Mouse (Mus musculus): ENCODE data around the gene Uba5. TPM values are rescaled to one million over a fixed set of nuclear protein-coding genes. Genes with fewer than 3 reads are reported as not detected.
A peak's percentile ranks its signal among the peaks of the same experiment; 100 is the strongest.

The Uba5 gene
- polyA plus RNA-seq, 1 experiment from 2014 or later: 47.4 TPM

DNA sequence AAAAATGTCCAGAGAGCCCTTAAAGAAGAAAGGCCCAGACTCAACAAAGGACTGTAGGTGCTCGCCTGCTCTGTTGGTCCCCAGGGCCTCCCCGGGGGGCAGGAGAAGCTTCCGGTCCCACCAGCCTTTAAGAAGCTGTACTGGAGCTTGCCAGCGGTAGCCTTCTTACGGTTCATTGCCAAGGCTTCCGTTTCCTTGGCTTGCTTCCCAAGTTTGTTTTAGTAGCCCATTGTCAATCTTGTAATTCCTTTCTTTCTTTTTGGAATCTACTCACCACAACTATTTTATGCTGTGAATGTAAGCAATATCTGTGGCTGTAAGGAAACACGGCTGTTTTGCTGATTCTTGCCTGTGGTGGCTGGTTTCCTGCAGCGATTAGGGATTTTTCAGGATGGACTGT, 25.6 kb upstream of the Uba5 start:
- H3K27me3 ChIP-seq (ENCODE audit: insufficient read depth, poor library complexity, severe bottlenecking): no peaks in the 10 kb centered on the region
- 86% methylated on average over 8 of the region's 8 CpGs for WGBS
- DNase-seq (ENCODE audit: low spot score): no peak

DNA sequence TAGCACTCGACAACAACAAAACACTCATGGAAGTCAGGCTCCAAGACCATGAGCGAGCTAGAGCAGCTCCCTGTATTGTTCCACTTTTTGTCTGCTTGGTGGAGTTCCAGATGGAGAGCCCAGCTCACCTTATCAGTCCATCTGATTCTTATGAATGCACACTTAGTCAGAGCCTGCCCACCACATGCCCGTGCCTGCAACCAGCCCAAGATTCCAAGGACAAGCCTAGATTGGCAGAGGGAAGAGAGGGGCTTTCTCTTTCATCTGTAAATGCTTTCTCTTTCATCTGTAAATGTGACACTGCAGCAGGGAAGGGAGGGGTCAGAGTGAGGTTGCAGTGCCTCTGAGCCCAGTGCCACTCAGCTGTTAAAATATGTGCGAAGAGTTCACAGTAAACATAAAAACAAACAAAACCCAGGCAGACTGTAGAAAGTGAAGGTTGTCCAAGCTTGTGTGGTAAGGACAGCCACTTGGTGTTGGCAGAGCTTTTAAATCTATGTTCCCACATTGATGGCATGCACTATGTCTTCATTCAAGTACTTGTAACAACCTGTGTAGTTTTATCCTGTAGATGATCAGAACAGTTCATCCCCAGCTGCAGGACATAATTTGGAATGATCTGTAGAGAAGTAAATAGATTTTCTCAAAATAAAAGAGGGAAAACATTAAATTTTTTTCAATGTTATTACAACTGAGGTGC, 22.9 kb upstream of the Uba5 start:
- H3K4me3 ChIP-seq: no peak overlapping the region
- no peaks in the 10 kb centered on the region for H3K27me3 ChIP-seq (ENCODE audit: insufficient read depth, poor library complexity, severe bottlenecking)
- no peaks in the 10 kb centered on the region for H3K9me3 ChIP-seq
- no peaks in the 10 kb centered on the region for H3K4me1 ChIP-seq (replicated peaks)
- H3K36me3 ChIP-seq: no peaks in the 10 kb centered on the region
- no peak overlapping the region for H3K27ac ChIP-seq
- DNase-seq (ENCODE audit: low spot score): no peak
- WGBS: 65% methylated on average over 4 of the region's 4 CpGs

More for the DNA sequence above, 25.6 kb upstream of the Uba5 start:
- no peaks in the 10 kb centered on the region for H3K36me3 ChIP-seq
- H3K4me1 ChIP-seq (replicated peaks): no peaks in the 10 kb centered on the region
- no peaks in the 10 kb centered on the region for H3K9me3 ChIP-seq
- no peak overlapping the region for H3K4me3 ChIP-seq
- no peak overlapping the region for H3K27ac ChIP-seq

GRCm38 (mm10) chr9:104080038-104080437, 17.1 kb upstream of the Uba5 start:
- Histone ChIP-seq H3K36me3 (no peaks in the 10 kb centered on the region), H3K27me3 (ENCODE audit: insufficient read depth, poor library complexity, severe bottlenecking) (no peaks in the 10 kb centered on the region), H3K27ac (no peak overlapping the region), H3K4me3 (no peak overlapping the region), H3K4me1 (replicated peaks) (no peaks in the 10 kb centered on the region), H3K9me3 (no peaks in the 10 kb centered on the region)
- DNase-seq (ENCODE audit: low spot score): no peak
- WGBS: 78% methylated on average over 3 of the region's 3 CpGs

GRCm38 (mm10) chr9:104079379-104079778, 16.4 kb upstream of the Uba5 start:
- H3K27me3 ChIP-seq (ENCODE audit: insufficient read depth, poor library complexity, severe bottlenecking): no peaks in the 10 kb centered on the region
- H3K4me1 ChIP-seq (replicated peaks): no peaks in the 10 kb centered on the region
- no peaks in the 10 kb centered on the region for H3K9me3 ChIP-seq
- WGBS: 55% methylated on average over 5 of the region's 5 CpGs
- no peak overlapping the region for H3K4me3 ChIP-seq
- H3K36me3 ChIP-seq: no peaks in the 10 kb centered on the region
- DNase-seq (ENCODE audit: low spot score): peak; percentile 59
- H3K27ac ChIP-seq: no peak overlapping the region

- Histone ChIP-seq H3K27ac (no peak overlapping the region), H3K36me3 (no peaks in the 10 kb centered on the region), H3K4me1 (replicated peaks) (no peaks in the 10 kb centered on the region), H3K27me3 (ENCODE audit: insufficient read depth, poor library complexity, severe bottlenecking) (no peaks in the 10 kb centered on the region), H3K4me3 (no peak overlapping the region), H3K9me3 (no peaks in the 10 kb centered on the region)
- DNase-seq (ENCODE audit: low spot score): no peak
- WGBS: 93% methylated on average over 1 of the region's 1 CpGs
These were observed 15.8 kb upstream of the Uba5 start for GRCm38 (mm10) chr9:104078780-104079179.

GRCm38 (mm10) chr9:104075808-104076207, 12.9 kb upstream of the Uba5 start:
- Histone ChIP-seq H3K9me3 (no peaks in the 10 kb centered on the region), H3K4me3 (no peak overlapping the region), H3K27ac (no peak overlapping the region), H3K4me1 (replicated peaks) (no peaks in the 10 kb centered on the region), H3K36me3 (no peaks in the 10 kb centered on the region), H3K27me3 (ENCODE audit: insufficient read depth, poor library complexity, severe bottlenecking) (no peaks in the 10 kb centered on the region)
- 70% methylated on average over 2 of the region's 2 CpGs for WGBS
- DNase-seq (ENCODE audit: low spot score): no peak

DNA sequence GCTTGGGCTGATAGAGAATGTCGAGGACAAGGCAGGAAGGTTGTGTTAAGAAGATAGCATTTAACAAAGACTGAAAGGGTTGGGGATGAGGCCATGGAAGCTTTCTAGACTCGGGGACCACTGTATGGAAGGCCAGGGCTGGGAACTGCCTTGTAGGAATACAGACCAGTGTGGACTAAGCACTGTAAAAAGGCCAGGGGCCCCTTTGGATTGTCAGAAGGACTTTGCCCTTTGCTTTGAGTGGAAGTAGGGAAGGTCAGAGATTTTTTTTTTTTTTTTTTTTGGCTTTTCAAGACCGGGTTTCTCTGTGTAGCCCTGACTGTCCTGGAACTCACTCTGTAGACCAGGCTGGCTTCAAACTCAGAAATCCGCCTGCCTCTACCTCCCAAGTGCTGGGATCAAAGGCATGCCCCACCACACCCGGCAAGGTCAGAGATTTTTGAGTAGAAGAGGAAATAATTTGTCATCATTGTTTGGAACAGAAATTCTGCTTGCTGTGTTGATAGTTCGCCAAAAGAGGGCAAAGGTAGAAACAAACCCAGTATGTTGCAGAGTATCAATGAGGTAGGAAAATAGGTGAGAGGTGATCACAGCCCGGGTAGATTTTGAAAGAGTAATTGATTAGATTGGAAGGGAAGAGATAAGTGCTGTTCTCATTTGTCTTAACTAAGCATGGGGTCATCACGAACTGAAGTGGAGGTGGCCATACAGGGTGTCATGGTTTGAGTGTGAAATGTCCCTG, 8.1 kb upstream of the Uba5 start:
- Histone ChIP-seq H3K27ac (no peak overlapping the region), H3K4me3 (no peak overlapping the region), H3K4me1 (replicated peaks) (no peaks in the 10 kb centered on the region), H3K27me3 (ENCODE audit: insufficient read depth, poor library complexity, severe bottlenecking) (no peaks in the 10 kb centered on the region), H3K9me3 (no peaks in the 10 kb centered on the region), H3K36me3 (no peaks in the 10 kb centered on the region)
- no peak for DNase-seq (ENCODE audit: low spot score)
- WGBS: 83% methylated on average over 8 of the region's 8 CpGs

DNA sequence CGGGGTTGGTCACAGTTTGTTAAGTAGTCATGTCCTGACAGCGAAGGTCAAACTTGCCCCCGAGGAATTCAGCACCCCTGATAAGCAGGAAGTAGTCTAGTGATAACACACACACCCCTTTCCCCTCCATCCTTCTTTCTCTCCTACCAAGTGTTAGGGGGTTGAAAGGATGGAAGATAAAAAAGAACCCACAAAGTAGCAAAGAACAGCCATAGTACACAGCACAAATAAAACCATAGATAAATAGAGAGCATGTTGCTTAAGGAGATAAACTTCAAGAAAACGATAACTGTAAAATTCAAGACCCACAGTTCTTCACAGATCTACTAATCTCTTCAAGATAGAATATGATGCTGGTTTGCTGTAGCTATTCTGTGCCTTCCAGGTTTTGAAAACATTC, 7.3 kb upstream of the Uba5 start:
- Histone ChIP-seq H3K27me3 (ENCODE audit: insufficient read depth, poor library complexity, severe bottlenecking) (no peaks in the 10 kb centered on the region), H3K9me3 (no peaks in the 10 kb centered on the region), H3K4me3 (no peak overlapping the region), H3K27ac (no peak overlapping the region), H3K4me1 (replicated peaks) (no peaks in the 10 kb centered on the region), H3K36me3 (no peaks in the 10 kb centered on the region)
- WGBS: 86% methylated on average over 4 of the region's 4 CpGs
- no peak for DNase-seq (ENCODE audit: low spot score)

DNA sequence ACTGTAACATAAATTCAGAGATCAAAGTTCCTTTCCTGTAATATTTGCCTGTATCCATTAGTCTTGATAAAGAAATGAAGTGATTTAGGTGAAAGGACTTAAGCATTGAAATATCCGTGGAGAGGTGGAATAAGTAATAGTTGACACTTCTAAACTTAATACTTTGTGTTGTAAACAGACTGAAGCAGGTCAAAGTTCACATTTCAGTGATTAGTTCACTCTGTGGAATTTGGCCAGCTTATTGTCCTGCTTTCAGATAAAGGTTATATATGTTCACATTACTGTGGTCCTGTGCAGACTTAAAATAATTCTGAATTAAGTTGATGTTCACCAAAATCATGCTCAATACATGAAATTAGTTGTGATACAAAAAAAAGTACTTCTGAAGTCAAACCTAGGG, 1.6 kb upstream of the Uba5 start:
- peaks cover 14% of the 10 kb centered on the region for H3K36me3 ChIP-seq
- H3K4me1 ChIP-seq (replicated peaks): peaks cover 20% of the 10 kb centered on the region
- DNase-seq (ENCODE audit: low spot score): no peak
- no peaks in the 10 kb centered on the region for H3K9me3 ChIP-seq
- 41% methylated on average over 1 of the region's 1 CpGs for WGBS
- no peak overlapping the region for H3K27ac ChIP-seq
- H3K27me3 ChIP-seq (ENCODE audit: insufficient read depth, poor library complexity, severe bottlenecking): no peaks in the 10 kb centered on the region
- no peak overlapping the region for H3K4me3 ChIP-seq

DNA sequence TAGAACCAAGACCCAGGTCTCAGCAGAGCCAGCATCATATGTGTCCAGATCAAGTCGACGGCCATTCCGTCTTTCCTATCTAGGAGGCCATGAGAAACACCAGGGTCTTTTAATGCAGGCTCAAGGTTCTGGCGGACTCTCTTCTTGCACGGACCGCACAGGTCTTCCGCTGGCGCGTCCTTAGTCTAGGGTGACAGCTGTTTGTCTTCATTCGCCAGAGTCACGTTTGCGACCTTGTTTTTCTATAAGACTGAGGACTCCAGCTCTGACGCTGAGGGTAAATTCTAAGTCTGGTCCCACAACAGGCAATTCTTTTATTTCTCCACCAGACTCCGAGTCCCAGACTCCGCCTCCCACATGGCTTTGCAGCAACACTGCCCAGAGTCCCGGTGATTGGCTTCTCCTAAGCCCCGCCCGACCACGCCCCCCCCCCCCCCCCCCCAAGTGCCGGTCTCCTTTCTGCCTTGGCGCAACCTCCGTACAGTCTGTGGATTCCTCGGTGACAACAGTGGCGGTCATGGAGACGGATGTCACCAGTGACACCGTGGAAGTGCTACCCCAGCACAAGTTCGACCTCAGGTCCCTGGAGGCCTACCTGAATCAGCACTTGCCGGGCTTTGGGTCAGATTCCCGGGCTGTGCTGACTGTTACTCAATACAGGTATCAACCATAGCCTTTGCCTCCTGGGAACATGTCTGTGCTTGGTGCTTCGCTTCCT, 469 bp upstream of the Uba5 start, which contains the start of gene Acad11:
Acad11 (plus strand) TSS at position 134 of the 718 bp plus-strand sequence.
- peaks cover 20% of the 10 kb centered on the region for H3K4me1 ChIP-seq (replicated peaks)
- under 1% methylated on average over 30 of the region's 30 CpGs for WGBS
- no peaks in the 10 kb centered on the region for H3K9me3 ChIP-seq
- peaks cover 22% of the 10 kb centered on the region for H3K36me3 ChIP-seq
- peak; percentile 89 for DNase-seq (ENCODE audit: low spot score)
- H3K27me3 ChIP-seq (ENCODE audit: insufficient read depth, poor library complexity, severe bottlenecking): no peaks in the 10 kb centered on the region
- H3K27ac ChIP-seq: peak within 1 kb of the TSS; percentile 93
- H3K4me3 ChIP-seq: peak within 1 kb of the TSS; percentile 97

DNA sequence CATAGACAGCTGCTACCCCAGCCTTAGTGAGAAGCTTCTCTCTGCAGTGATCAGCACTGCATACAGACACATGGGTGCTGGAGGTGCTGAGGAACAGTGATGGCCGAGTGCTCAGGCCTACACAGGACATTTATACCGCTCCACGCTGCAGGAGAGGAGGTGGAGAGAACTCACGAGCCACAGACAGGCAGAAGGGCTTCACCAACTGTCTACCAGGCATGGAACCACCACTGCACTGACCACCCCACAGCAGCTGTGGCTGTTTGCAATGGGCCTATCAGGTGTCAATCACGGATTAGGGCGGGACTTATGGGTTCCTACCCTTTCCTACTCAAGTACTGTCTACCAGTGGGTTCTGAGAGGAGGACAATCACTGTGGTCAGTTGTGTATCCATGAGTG, 11.9 kb downstream of the Uba5 start:
- peaks cover 97% of the 10 kb centered on the region for H3K36me3 ChIP-seq

DNA sequence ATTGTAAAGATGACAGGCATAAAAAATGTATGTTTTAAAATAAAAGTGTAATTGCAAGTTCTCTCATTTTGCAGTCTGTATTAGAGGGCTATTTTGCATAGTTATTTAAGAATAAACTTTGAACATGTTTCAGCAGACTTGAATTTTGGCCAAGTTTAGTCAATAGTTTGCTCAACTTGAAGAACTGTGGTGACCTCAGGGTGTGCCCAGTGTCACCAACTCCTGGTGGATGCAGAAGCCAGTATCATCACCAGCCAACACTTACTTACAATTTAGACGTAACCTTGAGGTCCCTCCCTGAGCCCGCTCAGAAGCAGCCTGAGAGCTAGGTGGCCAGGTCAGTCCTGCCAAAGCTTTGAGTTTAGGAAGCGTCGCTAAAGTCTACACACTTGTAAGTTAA, 19.3 kb downstream of the Uba5 start:
- peaks cover 45% of the 10 kb centered on the region for H3K36me3 ChIP-seq
- 85% methylated on average over 4 of the region's 4 CpGs for WGBS
- H3K4me3 ChIP-seq: no peak overlapping the region
- no peak for DNase-seq (ENCODE audit: low spot score)
- H3K4me1 ChIP-seq (replicated peaks): no peaks in the 10 kb centered on the region
- H3K27ac ChIP-seq: no peak overlapping the region
- H3K27me3 ChIP-seq (ENCODE audit: insufficient read depth, poor library complexity, severe bottlenecking): no peaks in the 10 kb centered on the region
- no peaks in the 10 kb centered on the region for H3K9me3 ChIP-seq

More for the DNA sequence above, 11.9 kb downstream of the Uba5 start:
- Histone ChIP-seq H3K4me1 (replicated peaks) (no peaks in the 10 kb centered on the region), H3K27me3 (ENCODE audit: insufficient read depth, poor library complexity, severe bottlenecking) (no peaks in the 10 kb centered on the region), H3K9me3 (no peaks in the 10 kb centered on the region), H3K4me3 (no peak overlapping the region), H3K27ac (no peak overlapping the region)
- DNase-seq (ENCODE audit: low spot score): no peak
- WGBS: 90% methylated on average over 6 of the region's 6 CpGs

DNA sequence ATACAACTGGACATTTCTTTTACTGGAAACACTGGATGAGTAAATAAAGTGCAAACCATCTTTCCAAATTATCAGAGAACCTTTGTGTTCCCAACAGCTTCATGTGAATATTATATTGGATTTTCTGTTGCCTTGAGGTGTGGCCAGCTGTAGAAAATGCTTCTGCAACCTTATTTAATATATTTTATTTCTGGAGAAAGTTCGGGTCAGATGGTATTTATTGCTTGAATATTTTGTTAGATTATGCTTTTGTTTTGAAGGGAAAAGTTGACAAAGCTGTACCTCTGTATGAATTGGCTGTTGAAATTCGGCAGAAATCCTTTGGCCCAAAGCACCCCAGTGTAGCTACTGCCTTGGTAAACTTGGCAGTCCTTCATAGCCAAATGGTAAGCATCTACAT, 22.6 kb downstream of the Uba5 start, which contains the start of gene Gm28305:
Gm28305 (plus strand) TSS at position 301 of the 400 bp plus-strand sequence.
- no peak within 1 kb of the TSS for H3K27ac ChIP-seq
- no peak within 1 kb of the TSS for H3K4me3 ChIP-seq
- WGBS: 68% methylated on average over 2 of the region's 2 CpGs
- H3K27me3 ChIP-seq (ENCODE audit: insufficient read depth, poor library complexity, severe bottlenecking): no peaks in the 10 kb centered on the region
- H3K36me3 ChIP-seq: peaks cover 32% of the 10 kb centered on the region
- no peaks in the 10 kb centered on the region for H3K9me3 ChIP-seq
- peaks cover 3% of the 10 kb centered on the region for H3K4me1 ChIP-seq (replicated peaks)
- no peak for DNase-seq (ENCODE audit: low spot score)
